Mouse (Mus musculus) myocyte (in vitro differentiated cells): ENCODE measurements around the gene Zbtb46. TPM values are rescaled to one million over a fixed set of nuclear protein-coding genes. Genes with fewer than 3 reads are reported as not detected.
A peak's percentile ranks its signal among the peaks of the same experiment; 100 is the strongest.

Source experiments
- H3K27me3 ChIP-seq: one replicate; pipeline ENCODE4 v1.6.1; 2011; ENCODE audit not compliant: control insufficient read depth, insufficient read depth, insufficient read length
- H3K36me3 ChIP-seq: one replicate; pipeline ENCODE4 v1.6.1; 2011; ENCODE audit not compliant: control insufficient read depth, insufficient read depth
- H3K4me2 ChIP-seq: one replicate; pipeline ENCODE4 v1.6.1; 2011; ENCODE audit warnings: low read depth, control low read depth
- H3K4me3 ChIP-seq: one replicate; pipeline ENCODE4 v1.5.1; 2011; ENCODE audit warnings: mild to moderate bottlenecking, control low read depth, moderate library complexity
- H3K79me2 ChIP-seq: one replicate; pipeline ENCODE4 v1.6.1; 2011; ENCODE audit not compliant: control insufficient read depth, insufficient read depth
- H3ac ChIP-seq: one replicate; pipeline ENCODE4 v1.6.1; 2011; ENCODE audit not compliant: control insufficient read depth, insufficient read length
- CEBPB ChIP-seq: IDR thresholded peaks from 2 replicates; pipeline ENCODE4 v1.6.1; 2011; ENCODE audit warnings: mild to moderate bottlenecking, moderate library complexity; ENCODE audit not compliant: poor library complexity, insufficient read depth, severe bottlenecking
- E2F4 ChIP-seq: IDR thresholded peaks from one replicate; pipeline ENCODE4 v1.6.1; 2011; ENCODE audit warnings: mild to moderate bottlenecking, control low read depth, moderate library complexity; ENCODE audit not compliant: insufficient read depth
- MAX ChIP-seq: IDR thresholded peaks from one replicate; pipeline ENCODE4 v1.6.1; 2011; ENCODE audit warnings: low read depth, mild to moderate bottlenecking, control low read depth
- MYOD1 ChIP-seq, 3 experiments: IDR thresholded peaks; one replicate each; pipeline ENCODE4 v1.6.1; 2011; ENCODE audit warnings: control low read depth in 2 of 3, low read depth in 2 of 3, mild to moderate bottlenecking in 2 of 3, moderate library complexity in 1 of 3; ENCODE audit not compliant: insufficient read length in 2 of 3, control insufficient read depth in 1 of 3
- MYOG ChIP-seq, 3 experiments: IDR thresholded peaks; one replicate each; pipeline ENCODE4 v1.6.1; 2011; ENCODE audit warnings: control low read depth in 2 of 3, low read depth in 2 of 3, mild to moderate bottlenecking in 2 of 3; ENCODE audit not compliant: insufficient read length in 2 of 3, control insufficient read depth in 1 of 3, insufficient read depth in 1 of 3
- POLR2A ChIP-seq: IDR thresholded peaks from one replicate; pipeline ENCODE4 v1.6.1; 2011; ENCODE audit warnings: low read depth, mild to moderate bottlenecking, control low read depth, moderate library complexity; ENCODE audit not compliant: insufficient read length
- POLR2AphosphoS2 ChIP-seq: IDR thresholded peaks from one replicate; pipeline ENCODE4 v1.6.1; 2011; ENCODE audit warnings: low read depth, control low read depth; ENCODE audit not compliant: insufficient read length
- REST ChIP-seq: IDR thresholded peaks from one replicate; pipeline ENCODE4 v1.6.1; 2011; ENCODE audit warnings: mild to moderate bottlenecking, control low read depth, moderate library complexity; ENCODE audit not compliant: insufficient read depth, insufficient read length
- SRF ChIP-seq: IDR thresholded peaks from one replicate; pipeline ENCODE4 v1.6.1; 2011; ENCODE audit warnings: low read depth; ENCODE audit not compliant: control insufficient read depth, insufficient read length
- TCF12 ChIP-seq: IDR thresholded peaks from one replicate; pipeline ENCODE4 v1.6.1; 2011; ENCODE audit warnings: mild to moderate bottlenecking, control low read depth; ENCODE audit not compliant: poor library complexity, insufficient read depth, severe bottlenecking
- TCF3 ChIP-seq: IDR thresholded peaks from one replicate; pipeline ENCODE4 v1.6.1; 2011; ENCODE audit warnings: low read depth, control low read depth; ENCODE audit not compliant: insufficient read length
- USF1 ChIP-seq: IDR thresholded peaks from one replicate; pipeline ENCODE4 v1.6.1; 2011; ENCODE audit warnings: low read depth, mild to moderate bottlenecking, control low read depth, moderate library complexity
- polyA plus RNA-seq: library from polyadenylated mRNA; unstranded; fragments of >200 nt; fragmentation: generic; extraction: Trizol; gene quantifications from one replicate; pipeline ENCODE4 v1.2.1, GENCODE M21; 2012; ENCODE audit warnings: missing spikeins

Gene Zbtb46
- polyA plus RNA-seq, 1 experiment = 1.3 TPM

DNA sequence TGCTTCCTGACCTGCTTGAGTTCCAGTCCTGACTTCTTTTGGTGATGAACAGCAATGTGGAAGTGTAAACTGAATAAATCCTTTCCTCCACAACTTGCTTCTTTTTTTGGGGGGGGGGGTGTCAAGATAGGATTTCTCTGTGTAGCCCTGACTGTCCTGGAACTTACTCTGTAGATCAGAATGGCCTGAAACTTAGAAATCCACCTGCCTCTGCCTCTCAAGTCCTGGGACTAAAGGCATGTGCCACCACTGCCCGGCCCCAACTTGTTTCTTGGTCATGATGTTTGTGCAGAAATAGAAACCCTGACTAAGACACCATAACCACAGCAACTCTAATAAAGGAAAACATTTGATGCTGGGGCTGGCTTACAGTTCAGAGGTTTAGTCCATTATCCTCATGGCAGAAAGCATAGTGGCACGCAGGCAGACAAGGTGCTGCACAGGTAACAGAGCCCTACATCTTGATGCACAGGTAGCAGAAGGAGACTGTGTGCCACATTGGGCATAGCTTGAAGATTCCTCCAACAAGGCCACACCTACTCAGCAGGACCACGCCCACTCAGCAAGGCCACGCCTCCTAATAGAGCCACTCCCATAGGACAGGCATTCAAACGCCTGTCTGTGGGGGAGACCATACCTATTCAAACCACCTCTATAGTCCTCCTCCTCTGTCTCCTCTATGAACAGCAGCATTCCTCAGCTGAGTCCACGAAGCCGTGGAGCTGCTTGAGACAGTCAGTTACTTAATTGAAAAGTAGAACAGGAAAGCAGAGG lies 32.4 kb upstream of the Zbtb46 start:
- H3K4me3 ChIP-seq = no peak overlapping the region
- no peaks in the 10 kb centered on the region for H3K27me3 ChIP-seq
- H3K36me3 ChIP-seq = no peaks in the 10 kb centered on the region
- no peak overlapping the region for H3ac ChIP-seq
- TF ChIP-seq TCF3 (no peak), POLR2A (no peak), MYOD1 (IDR thresholded peaks at IDR 0.05; ENCODE audit: control insufficient read depth in 1 of 3, insufficient read length in 2 of 3, low read depth in 2 of 3) (peak; percentile 22 to 62 (median 58)), CEBPB (no peak)
- H3K4me2 ChIP-seq = no peak overlapping the region
- H3K79me2 ChIP-seq = no peaks in the 10 kb centered on the region

DNA sequence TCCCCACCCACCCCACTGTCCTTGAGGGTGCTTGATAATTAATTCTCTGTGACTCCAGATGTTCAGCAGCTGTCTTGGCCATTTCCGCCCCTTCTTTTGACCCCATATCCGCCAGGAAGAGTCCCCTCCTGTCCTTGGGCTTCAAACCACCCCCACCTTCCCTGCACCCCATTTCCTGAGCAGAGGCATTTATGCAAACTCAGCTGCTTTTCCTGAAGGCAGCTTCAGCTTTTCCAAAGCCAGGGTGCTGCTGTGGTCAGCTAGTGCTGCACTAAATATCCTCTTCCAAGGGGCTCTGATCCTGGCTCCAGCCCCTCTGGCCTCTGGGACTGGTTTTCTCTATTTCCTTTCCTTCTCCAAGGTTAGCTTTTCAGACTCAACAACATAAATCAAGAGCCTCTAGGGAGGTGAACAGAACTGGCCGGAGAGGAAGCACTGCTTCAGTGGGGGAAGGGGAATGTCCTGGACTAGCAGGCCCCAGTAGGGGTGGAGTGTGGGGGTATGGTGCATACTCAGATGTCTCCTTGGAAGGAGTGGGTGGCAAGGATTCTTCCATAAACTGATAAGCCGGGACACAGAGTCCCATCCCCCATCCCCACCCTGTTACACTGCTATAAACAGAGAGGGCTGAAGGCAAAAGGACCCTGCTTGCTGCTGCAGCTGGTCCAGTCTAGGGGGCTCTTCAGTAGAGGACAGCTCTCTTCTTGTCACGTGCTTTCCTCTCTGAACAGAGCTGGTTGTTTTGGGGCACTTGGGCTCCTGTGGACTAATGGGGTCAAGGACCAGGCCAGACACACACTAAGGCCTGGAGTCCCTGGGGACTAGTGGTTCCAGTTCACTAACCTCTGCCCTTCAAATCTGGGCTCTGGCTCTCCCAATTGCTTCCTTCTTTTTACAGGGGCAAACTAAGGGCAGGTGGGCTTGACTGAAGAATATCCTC lies 28.4 kb upstream of the Zbtb46 start:
- no peak for TF ChIP-seq E2F4
- H3K36me3 ChIP-seq = no peaks in the 10 kb centered on the region
- no peaks in the 10 kb centered on the region for H3K79me2 ChIP-seq
- no peaks in the 10 kb centered on the region for H3K27me3 ChIP-seq
- no peak overlapping the region for H3ac ChIP-seq
- no peak overlapping the region for H3K4me3 ChIP-seq
- peak overlapping the region; percentile 13 for H3K4me2 ChIP-seq

DNA sequence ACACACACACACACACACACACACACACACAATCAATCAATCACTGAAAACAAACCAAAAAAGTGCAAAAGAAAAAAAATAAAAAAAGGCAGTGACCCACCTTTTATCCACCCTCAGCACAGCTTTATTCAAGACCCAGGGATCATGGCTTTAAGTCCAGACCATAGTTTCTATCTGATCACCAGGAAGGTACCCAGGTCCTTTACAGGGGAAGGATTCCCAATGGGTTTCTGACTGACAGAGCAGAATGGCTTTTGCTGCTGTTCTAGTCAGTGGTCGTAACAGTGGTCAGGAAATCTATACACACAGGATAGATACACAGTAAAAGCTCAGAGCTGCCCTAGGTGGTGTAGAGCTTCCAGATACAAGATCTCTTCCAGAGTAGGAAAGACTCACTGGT lies 26.5 kb upstream of the Zbtb46 start:
- Histone ChIP-seq H3K36me3 (no peaks in the 10 kb centered on the region), H3ac (no peak overlapping the region), H3K4me3 (no peak overlapping the region), H3K79me2 (no peaks in the 10 kb centered on the region), H3K27me3 (no peaks in the 10 kb centered on the region), H3K4me2 (no peak overlapping the region)
- no peak for TF ChIP-seq MAX

DNA sequence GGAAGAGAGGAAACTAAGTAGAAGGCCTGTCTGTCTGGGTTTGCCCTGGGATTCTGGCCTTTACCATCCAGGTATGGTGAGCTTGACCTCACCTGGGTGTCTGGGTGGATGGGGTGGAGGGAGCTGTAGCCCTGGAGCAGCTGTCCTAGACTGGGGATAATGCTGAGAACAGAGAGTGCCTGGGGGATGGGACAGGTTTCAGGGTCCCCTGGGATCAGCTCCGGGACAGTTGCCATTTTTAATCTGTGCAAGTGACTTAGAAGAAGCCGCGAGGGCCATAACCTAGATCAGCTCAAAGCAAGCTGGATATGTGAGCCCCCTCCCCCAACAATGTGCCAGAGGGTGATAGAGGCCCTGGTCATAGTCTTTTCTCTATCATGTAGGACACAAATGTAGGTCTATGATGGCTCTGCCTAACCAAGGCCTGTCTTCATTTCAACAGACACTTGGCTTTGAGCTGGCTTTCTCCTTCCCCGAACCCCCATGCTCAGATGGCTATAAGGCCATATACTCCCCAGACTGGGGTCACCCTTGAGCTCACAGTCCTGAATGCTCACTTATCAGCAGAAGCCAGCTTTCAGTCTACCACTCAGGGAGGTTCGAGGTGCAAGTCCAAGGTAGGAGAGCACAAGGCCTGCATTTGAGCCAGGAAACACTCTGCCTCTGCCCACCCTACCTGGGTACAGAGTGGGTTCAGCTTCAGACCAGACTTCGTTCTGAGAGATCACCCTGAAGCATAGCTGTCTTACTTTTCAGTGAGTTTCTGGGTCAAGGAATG lies 25.4 kb upstream of the Zbtb46 start:
- Histone ChIP-seq H3K4me2 (no peak overlapping the region), H3K36me3 (no peaks in the 10 kb centered on the region), H3K79me2 (no peaks in the 10 kb centered on the region), H3K27me3 (no peaks in the 10 kb centered on the region), H3ac (no peak overlapping the region), H3K4me3 (no peak overlapping the region)
- TF ChIP-seq CEBPB = no peak
- no peak for TF ChIP-seq MAX
- no peak for TF ChIP-seq MYOG (IDR thresholded peaks at IDR 0.05; ENCODE audit: control insufficient read depth in 1 of 3, insufficient read depth in 1 of 3, insufficient read length in 2 of 3, low read depth in 2 of 3)
- no peak for TF ChIP-seq POLR2A
- no peak for TF ChIP-seq TCF3
- no peak for TF ChIP-seq MYOD1 (IDR thresholded peaks at IDR 0.05; ENCODE audit: control insufficient read depth in 1 of 3, insufficient read length in 2 of 3, low read depth in 2 of 3)
- TF ChIP-seq USF1 = no peak
- TF ChIP-seq TCF12 = no peak
- no peak for TF ChIP-seq E2F4
- no peak for TF ChIP-seq REST
- no peak for TF ChIP-seq POLR2AphosphoS2
- no peak for TF ChIP-seq SRF

DNA sequence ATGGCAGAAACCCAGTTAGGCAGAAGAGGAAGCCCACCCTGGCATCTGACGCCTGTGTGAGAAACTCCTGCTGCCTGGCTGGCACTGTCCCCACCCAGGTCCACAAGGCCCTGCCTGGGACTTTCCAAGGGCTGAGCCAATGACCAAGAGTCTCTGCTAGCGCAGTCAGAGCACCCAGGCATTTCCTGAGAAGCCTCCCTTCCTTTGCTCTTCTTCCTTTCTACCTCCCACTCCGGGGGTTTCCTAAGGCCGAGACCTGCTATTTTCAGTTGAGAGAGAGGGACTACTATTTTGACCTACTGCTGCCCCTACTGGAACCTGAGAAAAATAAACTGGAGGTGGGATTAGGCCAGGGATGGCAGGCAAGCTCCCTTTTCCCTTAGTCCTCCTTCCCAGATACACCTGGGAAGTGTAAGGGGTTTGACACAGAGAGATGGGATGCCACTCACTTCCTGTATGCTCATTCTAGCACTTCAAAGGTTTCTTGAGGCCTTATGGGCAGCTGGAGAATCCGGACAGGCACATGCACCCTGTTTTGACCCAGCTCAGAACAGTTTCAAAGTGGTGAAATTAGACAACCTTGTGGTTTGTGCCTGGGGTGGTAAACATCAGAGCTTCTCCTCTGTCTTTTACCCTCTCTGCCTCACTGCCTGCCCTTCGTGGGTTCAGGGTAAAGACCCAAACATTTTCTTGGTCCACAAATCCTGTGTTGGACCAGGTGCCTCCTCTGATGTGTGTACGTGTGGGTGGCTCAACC lies 24.5 kb upstream of the Zbtb46 start:
- no peak overlapping the region for H3ac ChIP-seq
- no peaks in the 10 kb centered on the region for H3K79me2 ChIP-seq
- H3K4me2 ChIP-seq = peak overlapping the region; percentile 63
- H3K27me3 ChIP-seq = no peaks in the 10 kb centered on the region
- no peak overlapping the region for H3K4me3 ChIP-seq
- TF ChIP-seq MAX = no peak
- TF ChIP-seq POLR2AphosphoS2 = no peak
- no peak for TF ChIP-seq USF1
- no peak for TF ChIP-seq CEBPB
- no peak for TF ChIP-seq SRF
- H3K36me3 ChIP-seq = no peaks in the 10 kb centered on the region
